Mouse (Mus musculus): ENCODE results near the gene Ttll4.
A peak's percentile ranks its signal among the peaks of the same experiment; 100 is the strongest.

The Ttll4 gene

DNA sequence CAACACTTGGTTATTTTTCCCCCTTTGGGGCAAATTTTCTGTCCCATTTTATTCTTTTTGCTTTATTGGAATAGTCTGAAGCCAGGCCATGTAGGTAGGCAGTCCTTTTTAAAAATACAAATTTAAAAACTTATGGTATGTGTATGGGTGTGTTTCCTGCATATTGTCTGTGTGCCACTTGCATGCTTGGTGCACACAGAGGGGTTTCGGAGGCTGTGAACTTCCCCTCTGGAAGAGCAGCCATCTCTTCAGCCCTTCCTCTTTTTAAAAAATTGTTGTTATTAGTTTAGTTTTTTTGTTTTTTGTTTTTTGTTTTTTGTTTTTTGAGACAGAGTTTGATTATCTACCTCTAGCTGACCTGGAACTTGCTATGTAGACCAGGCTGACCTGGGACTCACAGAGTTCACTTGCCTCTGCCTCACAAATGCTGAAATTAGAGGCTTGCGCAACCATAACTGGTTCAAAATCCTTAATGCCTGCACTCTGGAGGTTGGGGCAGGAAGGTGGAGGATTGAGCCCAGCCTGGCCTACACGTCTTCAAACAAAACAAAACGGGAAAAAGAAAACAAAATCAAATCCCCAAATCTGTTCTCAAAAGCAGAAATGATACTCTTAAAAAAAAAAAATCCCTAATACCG, 51.0 kb downstream of the Ttll4 start:
- DNase-seq: no peak

DNA sequence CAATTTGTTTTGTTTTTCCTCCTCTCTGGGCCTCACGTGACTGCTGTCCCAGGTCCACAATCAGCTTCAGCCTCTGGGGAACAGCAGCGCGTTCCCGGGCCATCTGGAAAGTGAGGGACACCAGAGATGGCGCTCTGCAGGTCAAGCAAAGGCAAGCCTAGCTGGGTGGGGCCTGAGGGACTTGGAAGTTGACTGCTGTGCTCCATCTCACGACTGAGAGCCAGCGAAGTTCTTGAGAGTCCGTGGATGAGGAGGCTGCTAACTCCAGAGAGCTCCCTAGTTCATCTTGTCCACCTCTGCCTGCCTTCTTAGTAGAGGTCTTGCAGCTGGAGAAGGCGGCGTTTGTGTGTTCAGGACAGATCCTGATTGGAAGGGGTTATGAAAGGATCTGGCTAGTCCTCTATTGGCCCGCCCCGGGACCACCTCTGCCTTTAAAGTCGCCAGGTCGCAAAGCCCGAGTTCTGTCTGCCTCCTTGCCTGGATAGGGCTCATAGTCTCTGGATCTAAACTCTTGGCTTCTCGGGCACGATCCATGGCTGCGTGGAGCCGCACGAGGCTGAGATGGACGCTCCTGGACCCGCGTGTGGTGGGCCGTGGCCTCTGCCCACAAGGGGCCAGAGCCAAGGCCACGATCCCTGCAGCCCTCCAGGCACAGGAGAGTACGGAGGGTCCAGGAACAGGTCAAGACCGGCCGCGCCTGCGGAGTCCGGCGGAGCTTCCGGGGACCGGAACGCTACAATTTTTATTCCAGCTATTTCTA, 51.7 kb downstream of the Ttll4 start, which contains the start of gene Cyp27a1:
Gene Cyp27a1, plus strand, starts transcription at position 476 of the 760 bp plus-strand sequence.
- no peak for DNase-seq

DNA sequence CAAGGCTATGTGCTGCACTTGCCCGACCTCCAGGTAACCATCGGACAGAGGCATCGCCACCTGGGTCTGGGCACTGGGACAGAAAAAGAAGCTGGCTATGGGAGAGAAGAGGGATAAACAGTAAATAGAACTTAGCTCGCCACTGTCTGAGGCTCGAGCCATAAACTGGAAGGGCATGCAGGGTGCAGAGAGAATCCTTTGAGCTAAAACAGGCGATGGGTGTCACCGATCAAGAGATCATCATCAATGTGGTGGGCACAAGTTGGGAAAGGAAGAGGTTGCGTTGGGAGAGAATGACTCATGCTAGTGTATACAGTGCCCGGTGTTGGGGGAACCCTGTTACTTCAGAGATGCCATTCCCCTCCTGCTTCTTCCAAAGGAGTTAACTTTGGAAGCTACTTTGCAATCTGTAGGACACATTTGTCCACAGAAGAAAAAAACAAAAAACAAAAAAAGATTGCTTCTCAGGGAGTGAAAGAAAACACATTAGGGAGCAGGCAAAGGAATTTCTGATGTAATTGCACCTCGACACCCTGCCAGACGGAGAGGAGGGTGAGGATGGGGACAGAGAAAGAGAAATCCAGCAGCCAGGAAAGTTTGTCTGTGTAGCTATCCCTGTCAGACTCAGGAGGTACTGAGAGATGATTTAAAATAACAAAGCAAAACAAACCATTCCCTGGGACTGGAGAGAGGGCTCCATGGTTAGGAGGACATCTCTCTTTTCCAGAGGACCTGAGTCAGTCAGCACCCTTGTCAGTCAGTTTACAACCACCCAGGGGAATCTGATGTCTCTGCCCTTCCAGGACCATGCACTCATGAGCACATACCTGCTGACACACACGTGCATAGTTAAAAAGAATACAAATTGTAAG, 52.5 kb downstream of the Ttll4 start:
- DNase-seq: no peak

DNA sequence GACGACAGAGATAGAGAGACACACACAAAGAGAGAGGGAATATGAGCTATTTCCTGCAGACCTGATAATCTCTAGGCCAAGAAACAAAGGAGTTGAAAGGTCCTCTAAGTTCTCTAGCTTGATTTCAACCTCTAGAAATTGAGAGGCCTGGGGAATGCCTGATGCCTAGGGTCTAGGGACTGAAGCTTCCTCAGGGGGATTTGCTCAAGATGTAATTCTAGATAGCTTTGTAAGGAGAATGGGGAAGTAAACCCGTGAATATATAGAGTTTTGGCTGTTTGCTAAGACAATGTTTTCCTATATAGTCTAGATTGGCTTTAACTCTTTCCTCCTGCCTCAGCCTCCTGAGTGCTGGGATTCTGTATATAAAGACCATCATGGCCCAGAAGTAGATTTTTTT, 53.4 kb downstream of the Ttll4 start:
- DNase-seq: no peak

DNA sequence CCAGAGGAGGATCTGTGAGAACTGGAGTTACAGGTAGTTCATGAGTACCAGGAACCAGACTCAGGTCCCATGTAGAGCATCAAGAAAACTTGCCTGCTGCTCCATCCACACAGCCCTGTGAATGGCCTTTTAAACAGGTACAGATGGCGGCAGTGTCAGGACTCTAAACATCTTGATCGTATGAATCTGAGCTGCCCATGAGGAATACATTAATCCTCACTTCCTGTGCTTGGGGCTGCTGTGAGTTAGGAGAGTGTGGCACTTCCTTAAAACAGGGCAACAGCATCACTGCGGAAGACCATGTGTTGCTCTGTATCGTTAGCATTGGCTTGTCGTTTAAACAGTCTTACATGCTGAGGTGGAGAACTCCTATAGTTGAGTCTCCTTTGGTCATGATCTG, 53.9 kb downstream of the Ttll4 start:
- DNase-seq: no peak

DNA sequence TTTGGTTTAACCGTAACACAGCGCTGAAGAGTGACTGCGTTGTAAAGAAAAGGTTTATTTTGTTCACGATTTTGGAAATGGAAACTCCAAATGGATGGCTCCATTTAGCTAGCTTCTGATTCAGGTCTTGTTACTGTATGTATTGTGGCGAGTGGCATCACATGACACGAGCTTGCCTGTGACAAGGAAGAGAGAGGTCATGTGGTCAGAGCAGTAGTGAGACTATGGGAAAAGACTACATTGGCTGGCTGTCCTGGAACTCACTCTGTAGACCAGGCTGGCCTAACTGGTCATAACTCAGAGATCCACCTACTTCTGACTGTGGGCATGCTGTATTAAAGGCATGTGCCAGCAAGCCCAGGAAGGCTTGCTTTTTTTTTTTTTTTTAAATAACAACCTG, 54.3 kb downstream of the Ttll4 start:
- no peak for DNase-seq

DNA sequence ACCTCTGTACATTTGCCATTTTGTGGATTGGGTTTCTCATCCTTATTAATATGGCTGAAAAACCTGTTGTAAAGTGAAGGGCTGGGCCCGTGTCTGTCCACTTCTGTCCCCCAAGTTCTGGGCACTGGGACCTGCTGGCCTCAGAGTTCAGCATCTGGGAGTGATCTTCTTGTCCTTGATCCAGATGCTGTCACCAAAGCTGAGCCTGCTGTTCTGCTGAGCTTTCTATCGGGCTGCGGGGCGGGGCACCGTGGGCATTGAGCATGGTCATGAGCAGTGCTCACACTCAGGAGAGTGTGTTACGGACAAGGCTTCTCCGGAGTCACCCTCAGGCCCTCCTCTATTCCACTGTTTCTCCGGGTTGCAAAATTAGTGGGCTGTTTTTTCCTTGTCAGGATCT, 56.6 kb downstream of the Ttll4 start:
- no peak for DNase-seq

DNA sequence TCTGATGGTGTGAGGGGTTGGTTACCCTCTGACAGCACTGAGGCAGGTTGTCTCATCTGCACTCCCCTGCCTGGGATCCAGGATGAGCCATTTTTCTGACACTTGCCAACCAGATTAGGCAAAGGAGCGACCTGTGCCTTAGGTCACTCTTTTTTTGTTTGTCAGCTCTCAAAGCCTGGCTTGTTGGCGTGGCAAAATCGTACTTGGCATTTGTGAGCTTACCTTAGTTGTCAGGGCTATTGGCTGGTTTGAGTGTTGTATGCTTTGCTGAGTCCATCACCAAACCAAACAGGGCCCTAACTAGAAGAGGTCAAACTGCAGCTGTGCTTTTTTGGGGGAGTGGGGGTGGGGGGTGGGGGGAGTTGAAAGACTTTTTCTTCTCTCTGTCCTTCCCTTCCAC, 57.7 kb downstream of the Ttll4 start:
- no peak for DNase-seq

DNA sequence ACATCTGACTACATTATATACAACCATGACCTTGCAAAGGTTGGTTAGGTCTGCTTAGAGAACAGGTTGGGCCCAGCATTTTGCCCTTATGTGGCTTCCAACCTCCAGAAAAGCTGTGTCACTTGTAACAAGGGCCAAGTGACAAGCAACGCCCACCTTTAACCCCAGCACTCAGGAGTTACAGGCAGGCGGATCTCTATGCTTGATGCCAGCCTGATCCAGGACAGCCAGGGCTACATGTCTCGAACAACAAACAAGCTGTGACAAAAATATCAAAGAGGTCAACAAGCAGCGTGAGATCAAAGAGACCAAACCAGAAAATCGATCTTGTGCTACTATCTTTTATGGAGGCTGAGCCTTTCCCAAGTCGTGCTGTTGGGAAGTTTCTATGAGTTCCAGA, 60.1 kb downstream of the Ttll4 start:
- no peak for DNase-seq

DNA sequence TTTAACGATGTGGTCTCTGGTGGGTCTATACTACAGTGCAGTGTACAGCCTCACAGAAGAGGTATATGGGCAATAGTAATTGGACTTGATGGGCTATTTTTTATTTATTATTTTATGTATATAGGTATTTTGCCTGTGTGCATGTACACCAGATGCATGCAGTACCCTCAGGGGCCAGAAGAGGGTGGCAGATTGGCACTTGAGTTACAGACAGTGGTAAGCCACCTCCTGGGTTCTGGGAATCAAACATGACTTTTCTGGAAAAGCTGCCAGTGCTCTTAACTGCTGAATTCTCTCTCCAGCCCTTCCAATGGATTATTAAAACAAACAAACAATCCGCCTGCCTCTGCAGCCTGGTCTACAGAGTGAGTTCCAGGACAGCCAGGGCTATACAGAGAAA, 62.2 kb downstream of the Ttll4 start:
- peak; percentile 66 for DNase-seq

DNA sequence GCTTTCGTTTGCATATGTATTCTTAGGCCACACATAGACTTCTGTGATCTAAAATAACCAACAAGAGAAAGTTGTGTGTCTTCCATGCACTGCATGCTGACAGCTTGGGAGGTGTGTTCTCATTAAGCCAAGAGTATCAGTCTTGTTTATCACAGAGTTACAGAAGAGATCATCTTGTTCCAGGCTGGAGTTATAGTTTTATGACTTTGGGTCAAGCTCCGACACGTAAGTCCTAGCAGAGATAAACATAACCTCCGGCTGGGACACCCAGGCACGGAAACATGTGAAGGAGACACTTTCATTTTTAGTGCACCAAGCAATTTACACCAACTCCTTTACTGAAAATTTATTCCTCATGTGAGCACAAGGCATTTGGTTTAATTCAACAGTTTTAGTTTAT, 64.6 kb downstream of the Ttll4 start:
- DNase-seq: no peak

DNA sequence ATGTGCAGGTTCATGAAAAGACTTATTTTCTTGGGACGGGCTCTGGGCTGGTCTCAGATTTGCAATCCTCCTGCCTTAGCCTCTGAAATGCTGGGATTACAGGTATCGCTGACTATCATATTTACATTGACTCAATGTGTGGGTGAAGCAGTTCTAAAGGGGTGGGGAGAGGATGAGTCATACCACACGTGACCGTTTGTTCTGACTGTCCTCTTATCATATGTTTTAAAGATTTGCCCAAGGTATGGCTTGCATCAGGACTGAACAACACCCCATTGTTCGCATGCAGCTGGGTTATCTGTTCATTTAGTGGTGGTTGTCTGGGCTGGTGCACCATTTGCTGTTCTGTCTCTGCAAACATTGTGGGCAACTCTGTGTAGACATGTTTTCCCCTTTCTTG, 65.1 kb downstream of the Ttll4 start:
- DNase-seq: no peak

DNA sequence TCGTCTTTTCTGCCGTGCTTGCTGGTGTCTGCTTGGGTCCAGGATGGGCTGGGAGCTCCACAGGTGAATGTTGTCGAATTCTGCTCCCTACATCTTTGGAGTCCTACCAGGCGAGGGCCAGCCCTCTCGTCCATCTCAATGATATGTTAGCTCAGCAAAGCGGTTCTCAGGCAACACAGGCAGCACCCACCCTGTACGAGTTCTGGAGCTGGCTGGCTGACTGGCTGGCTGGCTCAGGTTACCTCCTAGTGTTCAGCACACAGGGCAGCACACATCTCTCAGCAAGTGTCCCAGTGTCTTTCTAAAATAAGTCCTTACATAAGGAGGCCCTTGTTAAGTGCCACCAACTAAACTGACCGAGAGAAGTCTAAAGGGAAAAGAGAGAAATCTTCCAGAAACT, 66.9 kb downstream of the Ttll4 start:
- DNase-seq: no peak

DNA sequence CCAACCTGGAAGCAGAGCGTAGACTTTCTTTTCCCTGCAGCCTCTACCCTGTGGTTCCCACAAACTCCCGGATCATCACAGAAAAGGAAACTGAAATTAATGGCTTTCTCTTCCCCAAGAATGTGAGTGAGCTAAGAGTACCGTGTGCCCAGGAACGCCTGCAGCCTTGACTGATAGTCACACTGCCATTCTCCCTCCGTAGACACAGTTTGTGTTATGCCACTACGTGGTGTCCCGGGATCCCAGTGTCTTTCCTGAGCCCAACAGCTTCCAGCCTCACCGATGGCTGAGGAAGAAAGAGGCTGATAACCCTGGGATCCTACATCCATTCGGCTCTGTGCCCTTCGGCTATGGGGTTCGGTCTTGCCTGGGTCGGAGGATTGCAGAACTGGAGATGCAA, 75.4 kb downstream of the Ttll4 start:
- DNase-seq: no peak

DNA sequence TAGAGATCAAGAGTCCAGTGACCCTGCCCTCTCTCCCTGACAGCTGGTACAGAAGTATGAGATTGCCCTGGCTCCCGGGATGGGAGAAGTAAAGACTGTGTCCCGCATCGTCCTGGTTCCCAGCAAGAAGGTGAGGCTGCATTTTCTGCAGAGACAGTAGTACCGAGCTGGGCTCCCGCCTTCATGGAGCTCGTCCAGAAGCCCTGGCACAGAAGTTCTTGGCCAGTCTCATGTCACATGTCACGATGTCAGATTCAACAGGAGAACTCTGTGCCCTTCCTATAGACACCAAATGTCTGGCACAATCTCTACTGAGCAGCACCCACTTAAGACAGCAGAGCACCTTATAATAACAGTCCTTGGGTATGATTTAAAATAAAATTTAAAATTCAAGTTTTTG, 76.0 kb downstream of the Ttll4 start:
- no peak for DNase-seq

DNA sequence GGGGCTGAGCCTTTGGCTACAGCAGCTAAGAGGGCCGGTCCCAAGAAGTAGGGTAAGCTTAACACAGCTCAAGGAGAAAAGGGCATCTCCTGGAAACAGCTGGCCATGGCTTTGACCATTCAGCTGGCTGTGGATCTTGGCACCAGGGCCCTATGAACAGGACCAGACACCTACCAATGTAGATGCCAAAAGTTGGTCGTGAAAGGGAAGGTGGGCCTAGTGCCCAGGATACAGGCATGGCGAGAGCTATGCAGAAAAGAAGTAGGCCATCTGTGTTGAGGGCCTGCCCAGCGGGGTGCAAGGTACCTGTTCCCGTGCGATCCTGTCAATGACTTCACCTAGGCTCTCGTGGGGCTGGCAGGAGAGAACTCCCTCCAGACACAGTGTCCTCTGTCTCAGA, 79.3 kb downstream of the Ttll4 start:
- DNase-seq: no peak

DNA sequence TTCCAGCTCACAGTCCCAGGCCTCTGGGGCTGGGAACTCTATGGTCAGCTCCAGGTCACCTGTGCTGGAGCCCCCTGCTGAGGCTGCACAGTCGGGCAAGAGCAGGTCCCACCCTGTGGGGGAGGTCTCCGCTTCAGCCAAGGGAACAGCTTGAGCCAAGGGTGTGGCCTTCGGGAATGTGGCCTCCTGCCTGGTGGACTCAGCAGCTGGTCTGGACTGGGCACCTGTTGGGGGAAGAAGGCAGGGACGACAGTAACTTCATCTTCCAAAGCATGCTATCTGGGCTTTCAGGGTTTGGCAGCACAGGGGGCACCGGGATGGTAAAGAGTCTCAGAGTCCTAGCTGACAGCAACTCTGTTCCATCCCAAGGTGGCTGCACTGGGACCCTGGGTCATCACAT, 85.8 kb downstream of the Ttll4 start:
- no peak for DNase-seq

DNA sequence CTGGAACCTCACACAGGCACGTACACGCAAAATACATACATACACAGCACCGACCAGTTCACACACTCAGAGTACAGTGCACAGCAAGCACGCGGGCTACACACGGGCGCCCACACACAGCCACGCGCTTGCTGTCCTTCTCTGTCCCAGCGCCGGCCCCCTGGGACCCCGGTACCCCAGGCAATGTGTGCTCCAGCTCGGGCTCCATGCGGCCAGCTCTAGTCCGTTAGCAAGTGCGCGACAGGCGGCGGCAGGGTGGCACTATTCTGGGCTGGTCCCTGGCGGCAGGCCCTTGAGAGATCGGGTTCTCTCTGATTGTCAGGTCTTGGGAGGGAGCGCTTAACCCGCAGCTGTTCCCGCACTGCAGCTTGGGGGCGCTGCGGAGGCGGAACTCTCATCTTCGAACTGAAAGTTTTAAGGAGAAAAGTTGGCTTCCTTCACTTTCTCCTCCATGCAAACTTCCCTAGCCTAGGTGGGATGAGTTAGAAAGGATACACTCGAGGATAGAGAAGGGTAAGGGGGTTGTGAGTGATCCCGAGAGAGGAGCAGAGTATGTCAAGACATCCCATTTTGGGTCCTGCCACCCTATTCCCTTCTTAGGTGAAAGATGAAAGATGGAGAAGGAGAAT, 87.2 kb downstream of the Ttll4 start, which contains the start of gene Prkag3:
Gene Prkag3, minus strand, starts transcription at position 579 of the 629 bp plus-strand sequence.
- DNase-seq: peak; percentile 80

DNA sequence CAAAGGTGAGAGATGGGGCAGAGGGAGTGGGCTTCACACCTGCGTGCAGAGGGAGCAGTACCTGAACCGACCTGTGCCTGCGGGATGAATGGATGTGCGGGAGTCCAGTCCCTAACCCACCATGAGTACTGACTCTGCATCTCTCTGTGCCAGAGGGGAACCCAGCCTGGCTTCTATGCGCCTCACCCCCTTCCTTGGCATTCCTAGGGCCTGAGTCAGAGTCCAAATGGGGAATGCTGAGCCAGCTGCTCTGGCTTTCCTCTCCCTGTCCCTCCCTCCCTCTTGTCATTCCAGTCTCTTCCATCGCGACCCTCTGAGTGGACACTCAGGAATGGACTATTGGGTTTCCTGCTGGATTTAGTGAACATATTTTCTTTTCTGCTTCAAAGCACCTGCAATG, 87.8 kb downstream of the Ttll4 start:
- no peak for DNase-seq

DNA sequence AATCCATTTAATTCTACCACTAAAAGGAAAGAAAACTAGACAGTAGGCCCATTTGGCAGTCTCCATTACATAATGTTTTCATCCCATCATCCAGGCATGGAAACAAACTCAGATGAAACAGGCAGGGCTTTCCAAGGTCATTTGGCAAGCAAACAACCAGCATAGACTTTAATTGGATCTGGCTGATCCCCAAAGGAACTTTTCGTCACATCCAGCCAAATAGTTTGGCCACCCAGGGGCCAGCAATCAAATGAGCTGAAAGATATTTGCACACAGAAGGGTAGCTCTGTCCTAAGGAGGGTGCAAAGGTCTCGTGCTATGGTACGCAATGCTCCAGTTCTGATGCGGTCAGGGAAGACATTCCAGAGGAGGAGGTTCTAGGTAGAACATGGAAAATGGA, 89.1 kb downstream of the Ttll4 start:
- no peak for DNase-seq

DNA sequence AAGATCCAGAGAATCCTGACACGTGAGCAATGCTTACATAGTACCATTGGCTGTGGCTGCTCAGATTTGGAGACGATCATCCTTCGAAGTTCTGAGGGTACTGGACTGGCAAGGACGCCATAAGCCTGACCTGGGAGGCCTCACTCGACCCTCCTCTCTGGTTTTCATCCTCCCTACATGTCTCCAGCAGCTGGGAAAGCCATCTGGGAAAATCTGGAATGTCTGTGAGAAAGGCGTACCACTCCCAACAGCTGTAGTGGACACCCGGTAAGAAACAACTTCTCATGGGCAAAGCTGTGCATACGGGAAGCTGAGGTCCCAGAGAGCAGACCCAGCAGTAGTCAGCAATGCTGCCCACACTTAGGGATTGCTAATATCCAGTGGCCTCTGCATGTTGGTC, 90.6 kb downstream of the Ttll4 start:
- no peak for DNase-seq

DNA sequence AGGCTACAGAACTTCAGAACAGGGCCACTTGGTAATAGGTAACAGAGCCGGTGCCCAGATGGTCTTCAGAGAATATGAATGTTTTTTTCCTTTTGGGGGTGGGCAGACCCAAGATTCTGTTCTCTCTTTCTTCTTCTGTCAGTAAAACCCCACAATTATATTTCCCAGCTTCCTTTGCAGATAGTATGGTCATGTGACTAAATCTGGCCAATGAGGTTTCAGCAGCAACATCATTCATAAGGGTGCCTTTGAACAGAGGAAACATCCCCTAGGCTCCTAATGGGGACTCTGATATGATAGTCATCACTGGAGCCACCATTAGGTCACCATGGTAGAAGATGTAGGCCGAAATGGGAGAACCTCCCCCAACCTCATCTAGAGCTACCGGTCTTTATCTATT, 91.3 kb downstream of the Ttll4 start:
- no peak for DNase-seq

Data from thymus, postnatal 4 days (tissue).